Mouse (Mus musculus) neural tube, embryonic 12.5 days (tissue): ENCODE measurements around the gene Pon2. TPM values are rescaled to one million over a fixed set of nuclear protein-coding genes. Genes with fewer than 3 reads are reported as not detected.

Experiments
- ATAC-seq: fragments of 200-750 bp; cut with Nextera tagmentation; 2 replicates; pipeline ENCODE4 v1.8.0; 2017; ENCODE audit warnings: low read depth, mild to moderate bottlenecking, moderate TSS enrichment, moderate library complexity; ENCODE audit not compliant: low FRiP score
- H3K27ac ChIP-seq: fragments of 300-500 bp; sonication (generic); 2 replicates; pipeline ENCODE4 v1.5.1; 2016
- H3K27me3 ChIP-seq: fragments of 300-500 bp; sonication (generic); replicated peaks from 2 replicates; pipeline ENCODE4 v1.6.1; 2016; ENCODE audit warnings: mild to moderate bottlenecking
- H3K36me3 ChIP-seq: fragments of 300-500 bp; sonication (generic); 2 replicates; pipeline ENCODE4 v1.6.1; 2016; ENCODE audit warnings: mild to moderate bottlenecking
- H3K4me1 ChIP-seq: fragments of 300-500 bp; sonication (generic); 2 replicates; pipeline ENCODE4 v1.6.1; 2016
- H3K4me2 ChIP-seq: fragments of 300-500 bp; sonication (generic); replicated peaks from 2 replicates; pipeline ENCODE4 v1.6.1; 2016; ENCODE audit warnings: mild to moderate bottlenecking
- H3K4me3 ChIP-seq: fragments of 300-500 bp; sonication (generic); 2 replicates; pipeline ENCODE4 v1.5.1; 2016
- H3K9ac ChIP-seq: fragments of 300-500 bp; sonication (generic); 2 replicates; pipeline ENCODE4 v1.6.1; 2016; ENCODE audit warnings: mild to moderate bottlenecking
- H3K9me3 ChIP-seq: fragments of 300-500 bp; sonication (generic); 2 replicates; pipeline ENCODE4 v1.6.1; 2016; ENCODE audit warnings: mild to moderate bottlenecking
- WGBS: fragments of 180-500 bp; shearing (Covaris S2); methylation state at CpG from one replicate; pipeline ENCODE4 v1.1.7; 2016; 5-methylcytosine and 5-hydroxymethylcytosine counted together
- polyA plus RNA-seq: library from polyadenylated mRNA; unstranded; fragments of >200 nt; fragmentation: Nextera tagmentation; extraction: Ambion mirVana; gene quantifications from 2 replicates; pipeline ENCODE4 v1.2.1, GENCODE M21; 2016

Pon2 gene
- polyA plus RNA-seq, 1 experiment from 2014 or later, result 31.5 TPM

GRCm38 (mm10) chr6:5287392-5287791, 10.9 kb downstream of the Pon2 start:
- Histone ChIP-seq H3K4me2 (no peak overlapping the region), H3K36me3 (no peaks in the 10 kb centered on the region), H3K9me3 (no peaks in the 10 kb centered on the region), H3K4me1 (peaks cover 10% of the 10 kb centered on the region), H3K9ac (no peak overlapping the region), H3K27me3 (no peaks in the 10 kb centered on the region), H3K4me3 (no peak overlapping the region), H3K27ac (no peak overlapping the region)
- WGBS, result 81% methylated on average over 2 of the region's 2 CpGs
- no peak for ATAC-seq

GRCm38 (mm10) chr6:5282418-5282817, 15.8 kb downstream of the Pon2 start:
- no peaks in the 10 kb centered on the region for H3K36me3 ChIP-seq
- no peak overlapping the region for H3K27ac ChIP-seq
- no peak overlapping the region for H3K4me3 ChIP-seq
- no peak overlapping the region for H3K9ac ChIP-seq
- H3K9me3 ChIP-seq, result no peaks in the 10 kb centered on the region
- no peaks in the 10 kb centered on the region for H3K27me3 ChIP-seq
- 58% methylated on average over 7 of the region's 7 CpGs for WGBS
- ATAC-seq, result no peak
- H3K4me1 ChIP-seq, result peaks cover 8% of the 10 kb centered on the region
- no peak overlapping the region for H3K4me2 ChIP-seq

- H3K27ac ChIP-seq, result no peak overlapping the region
- H3K4me3 ChIP-seq, result no peak overlapping the region
- no peak overlapping the region for H3K9ac ChIP-seq
- no peaks in the 10 kb centered on the region for H3K27me3 ChIP-seq
- 49% methylated on average over 6 of the region's 6 CpGs for WGBS
- peaks cover 8% of the 10 kb centered on the region for H3K4me1 ChIP-seq
- H3K36me3 ChIP-seq, result no peaks in the 10 kb centered on the region; the same call in 1 of the 2 replicates
- ATAC-seq, result no peak
- no peaks in the 10 kb centered on the region for H3K9me3 ChIP-seq
- H3K4me2 ChIP-seq, result no peak overlapping the region
These were observed 17.5 kb downstream of the Pon2 start for GRCm38 (mm10) chr6:5280576-5281305.

GRCm38 (mm10) chr6:5277972-5278371, 20.3 kb downstream of the Pon2 start:
- no peak overlapping the region for H3K4me2 ChIP-seq
- no peak overlapping the region for H3K9ac ChIP-seq
- no peak overlapping the region for H3K27ac ChIP-seq
- no peak for ATAC-seq
- peaks cover under 1% of the 10 kb centered on the region; the same call in 1 of the 2 replicates for H3K36me3 ChIP-seq
- H3K4me1 ChIP-seq, result peaks cover 8% of the 10 kb centered on the region
- H3K9me3 ChIP-seq, result no peaks in the 10 kb centered on the region
- WGBS, result 72% methylated on average over 5 of the region's 5 CpGs
- H3K27me3 ChIP-seq, result no peaks in the 10 kb centered on the region
- H3K4me3 ChIP-seq, result no peak overlapping the region

GRCm38 (mm10) chr6:5269641-5270040, 28.6 kb downstream of the Pon2 start:
- Histone ChIP-seq H3K27me3 (no peaks in the 10 kb centered on the region), H3K36me3 (peaks cover 4% of the 10 kb centered on the region; the same call in 1 of the 2 replicates), H3K4me2 (no peak overlapping the region), H3K9ac (no peak overlapping the region), H3K9me3 (no peaks in the 10 kb centered on the region), H3K4me1 (no peaks in the 10 kb centered on the region), H3K27ac (no peak overlapping the region), H3K4me3 (no peak overlapping the region)
- 87% methylated on average over 6 of the region's 6 CpGs for WGBS
- ATAC-seq, result no peak

- 72% methylated on average over 8 of the region's 8 CpGs for WGBS
- no peak for ATAC-seq
- Histone ChIP-seq H3K4me2 (no peak overlapping the region), H3K36me3 (no peaks in the 10 kb centered on the region), H3K9me3 (no peaks in the 10 kb centered on the region), H3K4me3 (no peak overlapping the region), H3K4me1 (no peaks in the 10 kb centered on the region), H3K9ac (no peak overlapping the region), H3K27me3 (no peaks in the 10 kb centered on the region), H3K27ac (no peak overlapping the region)
These were observed 33.5 kb downstream of the Pon2 start for GRCm38 (mm10) chr6:5264793-5265192.

GRCm38 (mm10) chr6:5263250-5263999, 34.8 kb downstream of the Pon2 start:
- H3K4me1 ChIP-seq, result no peaks in the 10 kb centered on the region
- H3K9ac ChIP-seq, result no peak overlapping the region
- H3K4me3 ChIP-seq, result no peak overlapping the region
- no peaks in the 10 kb centered on the region for H3K27me3 ChIP-seq
- no peak overlapping the region for H3K27ac ChIP-seq
- H3K4me2 ChIP-seq, result no peak overlapping the region
- H3K36me3 ChIP-seq, result no peaks in the 10 kb centered on the region
- H3K9me3 ChIP-seq, result no peaks in the 10 kb centered on the region
- 84% methylated on average over 8 of the region's 8 CpGs for WGBS
- ATAC-seq, result no peak

- Histone ChIP-seq H3K9me3 (no peaks in the 10 kb centered on the region), H3K9ac (no peak overlapping the region), H3K4me1 (no peaks in the 10 kb centered on the region), H3K27me3 (no peaks in the 10 kb centered on the region), H3K27ac (no peak overlapping the region), H3K4me3 (no peak overlapping the region), H3K36me3 (no peaks in the 10 kb centered on the region), H3K4me2 (no peak overlapping the region)
- no peak for ATAC-seq
- WGBS, result 83% methylated on average over 9 of the region's 10 CpGs
These were observed 35.7 kb downstream of the Pon2 start for GRCm38 (mm10) chr6:5262322-5263249.

GRCm38 (mm10) chr6:5255722-5256451, 42.4 kb downstream of the Pon2 start, which contains the start of gene Pon3:
Gene Pon3 (minus strand): TSS chr6:5256286.
- Histone ChIP-seq H3K27ac (no peak within 1 kb of the TSS), H3K36me3 (no peaks in the 10 kb centered on the region), H3K9ac (0 out of 2 replicates have a peak within 1 kb of the TSS, but pooled peaks have one; percentile 13), H3K27me3 (no peaks in the 10 kb centered on the region), H3K4me3 (peak within 1 kb of the TSS; percentile 22), H3K4me1 (peaks cover 5% of the 10 kb centered on the region; the same call in 1 of the 2 replicates), H3K9me3 (no peaks in the 10 kb centered on the region), H3K4me2 (peak within 1 kb of the TSS; percentile 52)
- ATAC-seq, result peak; percentile 70; the same call in 1 of the 2 replicates
- 10% methylated on average over 16 of the region's 16 CpGs for WGBS

GRCm38 (mm10) chr6:5255291-5255690, 43.0 kb downstream of the Pon2 start:
- WGBS, result 67% methylated on average over 6 of the region's 6 CpGs
- Histone ChIP-seq H3K36me3 (no peaks in the 10 kb centered on the region), H3K4me1 (peaks cover 5% of the 10 kb centered on the region; the same call in 1 of the 2 replicates), H3K4me2 (peak overlapping the region; percentile 52), H3K27me3 (no peaks in the 10 kb centered on the region), H3K9ac (no peak overlapping the region), H3K4me3 (no peak overlapping the region), H3K27ac (no peak overlapping the region), H3K9me3 (no peaks in the 10 kb centered on the region)
- no peak for ATAC-seq

- no peak for ATAC-seq
- Histone ChIP-seq H3K36me3 (no peaks in the 10 kb centered on the region), H3K9ac (no peak overlapping the region), H3K4me3 (no peak overlapping the region), H3K4me2 (no peak overlapping the region), H3K9me3 (no peaks in the 10 kb centered on the region), H3K27me3 (no peaks in the 10 kb centered on the region), H3K27ac (no peak overlapping the region), H3K4me1 (peaks cover 5% of the 10 kb centered on the region; the same call in 1 of the 2 replicates)
- 93% methylated on average over 2 of the region's 2 CpGs for WGBS
These were observed 43.4 kb downstream of the Pon2 start for GRCm38 (mm10) chr6:5254869-5255268.
